Mouse (Mus musculus) lung, adult 2 months (tissue): ENCODE measurements around the gene Tatdn3. TPM values are rescaled to one million over a fixed set of nuclear protein-coding genes. Genes with fewer than 3 reads are reported as not detected.

Experiments
- DNase-seq: peaks from one replicate; pipeline ENCODE4 v3.0.0; 2022
- H3K4me1 ChIP-seq: fragments of 200-500 bp; 2 replicates; pipeline ENCODE4 v1.6.1; 2011; ENCODE audit warnings: low read length; ENCODE audit not compliant: control insufficient read depth, insufficient read depth
- H3K4me3 ChIP-seq: fragments of 200-500 bp; replicated peaks from 2 replicates; pipeline ENCODE3; 2011; ENCODE audit warnings: low read depth, mild to moderate bottlenecking, control low read depth, low read length; ENCODE audit errors: extremely low read depth
- CTCF ChIP-seq: fragments of 200-500 bp; IDR thresholded peaks from 2 replicates; pipeline ENCODE4 v1.5.1; 2011; ENCODE audit warnings: mild to moderate bottlenecking, low read length, control low read depth; ENCODE audit not compliant: insufficient read depth
- POLR2A ChIP-seq: fragments of 200-500 bp; IDR thresholded peaks from 2 replicates; pipeline ENCODE4 v1.6.1; 2011; ENCODE audit warnings: low read depth, mild to moderate bottlenecking, control low read depth, low read length, borderline replicate concordance; ENCODE audit errors: extremely low read depth
- WGBS: fragments of 180-500 bp; shearing (Covaris S2); methylation state at CpG from one replicate; pipeline ENCODE4 v1.1.7; 2018; 5-methylcytosine and 5-hydroxymethylcytosine counted together
- polyA plus RNA-seq: library from polyadenylated mRNA; depleted of rRNA; stranded (reverse); fragments of >200 nt; gene quantifications from 2 replicates; pipeline ENCODE4 v1.2.3, GENCODE M21; 2012

The Tatdn3 gene
- polyA plus RNA-seq, 1 experiment, result 6.8 TPM

- Histone ChIP-seq H3K4me1 (no peaks in the 10 kb centered on the region), H3K4me3 (no peak overlapping the region)
- WGBS, result 77% methylated on average over 4 of the region's 4 CpGs
- TF ChIP-seq CTCF (no peak), POLR2A (no peak)
- no peak for DNase-seq
Measured at GRCm38 (mm10) chr1:191065188-191065587, 2.5 kb upstream of the Tatdn3 start.

GRCm38 (mm10) chr1:191064535-191064934 is 1.8 kb upstream of the Tatdn3 start:
- 87% methylated on average over 2 of the region's 2 CpGs for WGBS
- no peak for DNase-seq
- no peak for TF ChIP-seq POLR2A
- no peak for TF ChIP-seq CTCF
- no peak overlapping the region for H3K4me3 ChIP-seq
- H3K4me1 ChIP-seq, result no peaks in the 10 kb centered on the region

- WGBS, result 44% methylated on average over 9 of the region's 9 CpGs
- no peak for DNase-seq
- TF ChIP-seq POLR2A (no peak), CTCF (no peak)
- H3K4me3 ChIP-seq, result no peak overlapping the region
- H3K4me1 ChIP-seq, result no peaks in the 10 kb centered on the region
Measured at GRCm38 (mm10) chr1:191063700-191064099, 968 bp upstream of the Tatdn3 start.

- peak overlapping the region; percentile 83 for H3K4me3 ChIP-seq
- no peaks in the 10 kb centered on the region for H3K4me1 ChIP-seq
- WGBS, result 4% methylated on average over 15 of the region's 15 CpGs
- no peak for TF ChIP-seq CTCF
- TF ChIP-seq POLR2A, result no peak
- DNase-seq, result no peak
Measured at GRCm38 (mm10) chr1:191062241-191062780, 421 bp downstream of the Tatdn3 start.

- H3K4me1 ChIP-seq, result no peaks in the 10 kb centered on the region
- WGBS, result 67% methylated on average over 3 of the region's 3 CpGs
- no peak overlapping the region for H3K4me3 ChIP-seq
- DNase-seq, result no peak
- TF ChIP-seq POLR2A (no peak), CTCF (no peak)
Measured at GRCm38 (mm10) chr1:191057461-191057860, 5.3 kb downstream of the Tatdn3 start.

GRCm38 (mm10) chr1:191055533-191055873 is 7.2 kb downstream of the Tatdn3 start:
- Histone ChIP-seq H3K4me3 (no peak overlapping the region), H3K4me1 (no peaks in the 10 kb centered on the region)
- 61% methylated on average over 2 of the region's 2 CpGs for WGBS
- TF ChIP-seq CTCF (no peak), POLR2A (no peak)
- DNase-seq, result no peak

- Histone ChIP-seq H3K4me3 (no peak overlapping the region), H3K4me1 (no peaks in the 10 kb centered on the region)
- WGBS, result 64% methylated on average over 8 of the region's 8 CpGs
- no peak for DNase-seq
- 0 out of 2 replicates have a peak, but pooled peaks have one; percentile 4 for TF ChIP-seq CTCF
- TF ChIP-seq POLR2A, result no peak
Measured at GRCm38 (mm10) chr1:191054870-191055532, 7.7 kb downstream of the Tatdn3 start.

- 72% methylated on average over 3 of the region's 3 CpGs for WGBS
- TF ChIP-seq POLR2A (no peak), CTCF (no peak)
Measured at GRCm38 (mm10) chr1:191053555-191053954, 9.2 kb downstream of the Tatdn3 start.

GRCm38 (mm10) chr1:191046231-191046824 is 16.4 kb downstream of the Tatdn3 start:
- no peak overlapping the region for H3K4me3 ChIP-seq
- whole genome bisulfite sequencing, result 69% methylated on average over 7 of the region's 7 CpGs
- no peaks in the 10 kb centered on the region for H3K4me1 ChIP-seq
- TF ChIP-seq POLR2A (no peak), CTCF (no peak)
- DNase-seq, result no peak

More at GRCm38 (mm10) chr1:191053555-191053954, 9.2 kb downstream of the Tatdn3 start:
- DNase-seq, result no peak
- Histone ChIP-seq H3K4me1 (no peaks in the 10 kb centered on the region), H3K4me3 (no peak overlapping the region)

- TF ChIP-seq CTCF (no peak), POLR2A (no peak)
- no peak for DNase-seq
- H3K4me1 ChIP-seq, result no peaks in the 10 kb centered on the region
- H3K4me3 ChIP-seq, result no peak overlapping the region
- WGBS, result 98% methylated on average over 2 of the region's 2 CpGs
Measured at GRCm38 (mm10) chr1:191045264-191045663, 17.5 kb downstream of the Tatdn3 start.

GRCm38 (mm10) chr1:191042688-191043087 is 20.0 kb downstream of the Tatdn3 start:
- 41% methylated on average over 3 of the region's 3 CpGs for WGBS
- Histone ChIP-seq H3K4me1 (no peaks in the 10 kb centered on the region), H3K4me3 (no peak overlapping the region)
- DNase-seq, result no peak
- TF ChIP-seq POLR2A (no peak), CTCF (no peak)
